ENCODE assay signal across 22 mouse cellular contexts in genomic region chr12:30336301-30336700, GRCm38 (mm10). TPM values are rescaled to one million over a fixed set of nuclear protein-coding genes. Genes with fewer than 3 reads are reported as not detected.
"Had no signal": no experiment of that assay in that cellular context is flagged by ENCODE, and none has a peak within 500 bp of the region (broad histone marks: within the 10 kb centered on the region; RNA-seq: fewer than 3 reads in every experiment).

No protein-coding gene starts in this region.

- H3K4me3 ChIP-seq: left cerebral cortex, adult 2 months; limb, embryonic 12.5 days; limb, embryonic 15.5 days; liver, embryonic 13.5 days; midbrain, embryonic 12.5 days; midbrain, embryonic 15.5 days; neural tube, embryonic 12.5 days; neural tube, embryonic 15.5 days; stomach, embryonic 15.5 days had no signal

- H3K9me3 ChIP-seq: limb, embryonic 12.5 days; limb, embryonic 15.5 days; liver, embryonic 13.5 days; midbrain, embryonic 12.5 days; midbrain, embryonic 15.5 days; neural tube, embryonic 12.5 days; neural tube, embryonic 15.5 days; stomach, embryonic 15.5 days had no signal

- H3K27me3 ChIP-seq: limb, embryonic 15.5 days; liver, embryonic 13.5 days; midbrain, embryonic 12.5 days; midbrain, embryonic 15.5 days; neural tube, embryonic 15.5 days; stomach, embryonic 15.5 days had no signal

- H3K4me2 ChIP-seq: limb, embryonic 12.5 days; limb, embryonic 15.5 days; liver, embryonic 13.5 days; midbrain, embryonic 12.5 days; midbrain, embryonic 15.5 days; neural tube, embryonic 12.5 days; neural tube, embryonic 15.5 days; stomach, embryonic 15.5 days had no signal

- H3K9ac ChIP-seq: limb, embryonic 12.5 days; limb, embryonic 15.5 days; liver, embryonic 13.5 days; midbrain, embryonic 12.5 days; midbrain, embryonic 15.5 days; neural tube, embryonic 12.5 days; neural tube, embryonic 15.5 days; stomach, embryonic 15.5 days had no signal

- H3K4me1 ChIP-seq: limb, embryonic 12.5 days; limb, embryonic 15.5 days; liver, embryonic 13.5 days; midbrain, embryonic 12.5 days; neural tube, embryonic 12.5 days; stomach, embryonic 15.5 days had no signal

- DNase-seq: layer of hippocampus, postnatal 36 days; left cerebral cortex, postnatal 4 days; liver, embryonic 13.5 days; lung, adult 2 months; lung, postnatal 14 days; lung, postnatal 4 days; retina, postnatal 1 day; right cerebral cortex, postnatal 25 days; spleen, adult 18-20 months; thymus, postnatal 25 days had no signal

- H3K27ac ChIP-seq: left cerebral cortex, adult 2 months; limb, embryonic 12.5 days; limb, embryonic 15.5 days; liver, embryonic 13.5 days; midbrain, embryonic 12.5 days; midbrain, embryonic 15.5 days; neural tube, embryonic 12.5 days; neural tube, embryonic 15.5 days had no signal

- H3K36me3 ChIP-seq: limb, embryonic 12.5 days; limb, embryonic 15.5 days; liver, embryonic 13.5 days; midbrain, embryonic 12.5 days; midbrain, embryonic 15.5 days; neural tube, embryonic 12.5 days; neural tube, embryonic 15.5 days; stomach, embryonic 15.5 days had no signal

- ATAC-seq: hindbrain, embryonic 16.5 days; intestine, embryonic 16.5 days; midbrain, embryonic 15.5 days had no signal

RNA-seq across cellular contexts. Expression of gene Sntg2, which starts 36.9 kb away (rescaled TPM):
- total RNA-seq: megakaryocyte progenitor cell, adult 5-6 weeks had no signal
- polyA plus RNA-seq: thymus, postnatal 0 days had no signal
